Mouse (Mus musculus) kidney, postnatal 10 days (tissue): ENCODE data around the gene Pom121.
"Not testable (repeated sequence)": the region's sequence is repeated elsewhere in the genome, so short reads cannot be mapped to it uniquely, and the experiment has no call there.

Experiments
- DNase-seq: peaks from one replicate; pipeline ENCODE4 v3.0.0; 2021; ENCODE audit warnings: mixed read lengths

Gene Pom121

GRCm38 (mm10) chr5:135394004-135394823 is at the start of gene Pom121:
TSS of gene Pom121 (minus strand) at chr5:135394546.
- DNase-seq = peak; percentile 92

GRCm38 (mm10) chr5:135442430-135442829 is 48.1 kb upstream of the Pom121 start:
- DNase-seq = peak; percentile 81

- no peak for DNase-seq
Observed at GRCm38 (mm10) chr5:135435039-135435438, 40.7 kb upstream of the Pom121 start.

GRCm38 (mm10) chr5:135433861-135434260 is 39.5 kb upstream of the Pom121 start:
- DNase-seq = no peak

GRCm38 (mm10) chr5:135431111-135431510 is 36.8 kb upstream of the Pom121 start:
- peak; percentile 72 for DNase-seq

GRCm38 (mm10) chr5:135428786-135429185 is 34.4 kb upstream of the Pom121 start:
- peak; percentile 32 for DNase-seq

GRCm38 (mm10) chr5:135410266-135410665 is 15.9 kb upstream of the Pom121 start:
- DNase-seq = no peak

GRCm38 (mm10) chr5:135408114-135408513 is 13.8 kb upstream of the Pom121 start:
- no peak for DNase-seq

- DNase-seq = no peak
Observed at GRCm38 (mm10) chr5:135405437-135405836, 11.1 kb upstream of the Pom121 start.

GRCm38 (mm10) chr5:135404623-135405022 is 10.3 kb upstream of the Pom121 start:
- peak; percentile 52 for DNase-seq

GRCm38 (mm10) chr5:135400244-135400643 is 5.9 kb upstream of the Pom121 start:
- DNase-seq = peak; percentile 93

- DNase-seq = no peak
Observed at GRCm38 (mm10) chr5:135399382-135399781, 5.0 kb upstream of the Pom121 start.

- peak; percentile 73 for DNase-seq
Observed at GRCm38 (mm10) chr5:135395826-135396225, 1.5 kb upstream of the Pom121 start.

- DNase-seq = no peak
Observed at GRCm38 (mm10) chr5:135383771-135384170, 10.6 kb downstream of the Pom121 start.

GRCm38 (mm10) chr5:135382746-135383145 is 11.6 kb downstream of the Pom121 start:
- DNase-seq = no peak

- no peak for DNase-seq
Observed at GRCm38 (mm10) chr5:135381356-135381925, 12.9 kb downstream of the Pom121 start.

GRCm38 (mm10) chr5:135380681-135381080 is 13.7 kb downstream of the Pom121 start:
- no peak for DNase-seq

- no peak for DNase-seq
Observed at GRCm38 (mm10) chr5:135376341-135376740, 18.0 kb downstream of the Pom121 start.

GRCm38 (mm10) chr5:135375167-135375566 is 19.2 kb downstream of the Pom121 start:
- peak; percentile 61 for DNase-seq

- no peak for DNase-seq
Observed at GRCm38 (mm10) chr5:135373601-135374000, 20.7 kb downstream of the Pom121 start.

- DNase-seq = no peak
Observed at GRCm38 (mm10) chr5:135371195-135371594, 23.2 kb downstream of the Pom121 start.

- peak; percentile 99 for DNase-seq
Observed at GRCm38 (mm10) chr5:135369787-135370654, 24.3 kb downstream of the Pom121 start, which contains the start of gene Nsun5. TSS of gene Nsun5 (plus strand) at chr5:135369953.

GRCm38 (mm10) chr5:135369196-135369595 is 25.1 kb downstream of the Pom121 start:
- DNase-seq = not testable (repeated sequence)
